Mouse (Mus musculus) liver, postnatal 0 days (tissue): ENCODE measurements around the gene Smyd2.

Experiments
- CTCF ChIP-seq: sonication (generic); IDR thresholded peaks from 2 replicates; pipeline ENCODE4 v1.5.1; 2016; ENCODE audit warnings: antibody characterized with exemption, low read depth
- EP300 ChIP-seq: IDR thresholded peaks from 2 replicates; pipeline ENCODE4 v1.6.1; 2016; ENCODE audit warnings: antibody characterized with exemption, low read depth, mild to moderate bottlenecking

DNA sequence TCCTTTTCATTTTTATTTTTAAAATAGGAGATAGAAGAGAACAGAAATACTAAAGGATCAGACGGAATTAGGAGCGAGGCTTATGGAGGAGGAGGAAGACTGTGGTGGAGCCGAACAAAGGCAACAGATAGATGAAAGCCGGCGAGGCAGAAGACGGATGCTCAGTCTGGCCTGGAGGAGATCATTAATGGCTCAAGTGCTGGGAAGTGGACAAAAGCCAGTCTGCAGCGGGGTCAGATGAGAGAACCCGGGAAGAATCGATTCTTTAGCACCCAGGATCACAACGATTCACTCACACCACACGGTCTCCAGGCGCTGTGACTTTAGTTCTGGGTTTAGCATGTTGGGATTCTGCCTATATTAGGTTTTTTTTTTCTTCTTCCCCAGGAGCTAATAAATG lies 10.0 kb upstream of the Smyd2 start:
- TF ChIP-seq CTCF = no peak
- no peak for TF ChIP-seq EP300
